Mouse (Mus musculus) effector memory CD4-positive, alpha-beta T cell, adult 7 months (primary cell): ENCODE results near the gene Fzd1. TPM values are rescaled to one million over a fixed set of nuclear protein-coding genes. Genes with fewer than 3 reads are reported as not detected.

Experiments used
- polyA plus RNA-seq: library from polyadenylated mRNA; unstranded; fragments of 100-300 nt; shearing (Covaris generic); gene quantifications from one replicate; pipeline ENCODE4 v1.2.1, GENCODE M21; 2017

The Fzd1 gene
- polyA plus RNA-seq = 0.54 TPM

GRCm38 (mm10) chr5:4757902-4758301 lies at the start of gene Fzd1:
Gene Fzd1 (minus strand): TSS chr5:4758035.

